Mouse (Mus musculus) MEL (cell line): ENCODE results near the gene Prpsap1. TPM values are rescaled to one million over a fixed set of nuclear protein-coding genes. Genes with fewer than 3 reads are reported as not detected.
"Not testable (repeated sequence)": the region's sequence is repeated elsewhere in the genome, so short reads cannot be mapped to it uniquely, and the experiment has no call there.

ENCODE experiments used
- DNase-seq: peaks from one replicate; pipeline ENCODE4 v3.0.0; 2011; ENCODE audit warnings: low read depth, low spot score
- H3K27ac ChIP-seq: 2 replicates; pipeline ENCODE4 v1.5.1; 2012; ENCODE audit warnings: low read depth, mild to moderate bottlenecking, control low read depth, low read length, moderate library complexity; ENCODE audit not compliant: control insufficient read depth
- H3K27me3 ChIP-seq, 2 experiments: fragments of 150-350 bp in 1 of 2; sonication (generic) in 1 of 2; 2 replicates each; pipeline ENCODE4 v1.6.1; 2012; ENCODE audit warnings: low read length in 2 of 2, mild to moderate bottlenecking in 2 of 2, improper control_type of control experiment in 1 of 2, moderate library complexity in 1 of 2; ENCODE audit not compliant: insufficient read depth in 2 of 2, control insufficient read depth in 1 of 2
- H3K36me3 ChIP-seq, 2 experiments: 2 replicates each; pipeline ENCODE4 v1.6.1; 2012 to 2014; ENCODE audit warnings: low read length in 2 of 2, improper control_type of control experiment in 1 of 2, inconsistent platforms in 1 of 2, mild to moderate bottlenecking in 1 of 2; ENCODE audit not compliant: insufficient read depth in 2 of 2, control insufficient read depth in 1 of 2
- H3K4me1 ChIP-seq, 2 experiments: fragments of 150-350 bp in 1 of 2; sonication (generic) in 1 of 2; 2 replicates each; pipeline ENCODE4 v1.6.1; 2012; ENCODE audit warnings: low read length in 2 of 2, improper control_type of control experiment in 1 of 2, mild to moderate bottlenecking in 1 of 2; ENCODE audit not compliant: insufficient read depth in 2 of 2, control insufficient read depth in 1 of 2
- H3K4me3 ChIP-seq, 2 experiments: fragments of 150-350 bp in 1 of 2; sonication (generic) in 1 of 2; 2 replicates each; pipeline ENCODE4 v1.5.1; 2012; ENCODE audit warnings: low read depth in 2 of 2, low read length in 2 of 2, mild to moderate bottlenecking in 2 of 2, moderate library complexity in 2 of 2, control low read depth in 1 of 2, improper control_type of control experiment in 1 of 2; ENCODE audit not compliant: control insufficient read depth in 1 of 2, insufficient read depth in 1 of 2
- H3K79me2 ChIP-seq: 2 replicates; pipeline ENCODE4 v1.6.1; 2012; ENCODE audit warnings: mild to moderate bottlenecking, low read length, moderate library complexity; ENCODE audit not compliant: control insufficient read depth, poor library complexity, insufficient read depth
- H3K9ac ChIP-seq: 2 replicates; pipeline ENCODE4 v1.6.1; 2012; ENCODE audit warnings: low read depth, mild to moderate bottlenecking, control low read depth, low read length, moderate library complexity; ENCODE audit not compliant: control insufficient read depth, poor library complexity, severe bottlenecking
- H3K9me3 ChIP-seq: fragments of 150-350 bp; sonication (generic); replicated peaks from 2 replicates; pipeline ENCODE4 v1.6.1; 2012; ENCODE audit warnings: mild to moderate bottlenecking, low read length, improper control_type of control experiment, moderate library complexity; ENCODE audit not compliant: insufficient read depth
- BHLHE40 ChIP-seq: IDR thresholded peaks from 2 replicates; pipeline ENCODE4 v1.6.1; 2012; ENCODE audit warnings: low read depth, mild to moderate bottlenecking, inconsistent platforms, low read length, improper control_type of control experiment, borderline replicate concordance
- CHD1 ChIP-seq: IDR thresholded peaks from 2 replicates; pipeline ENCODE4 v1.6.1; 2012; ENCODE audit warnings: low read depth, mild to moderate bottlenecking, inconsistent platforms, low read length, improper control_type of control experiment
- CHD2 ChIP-seq: IDR thresholded peaks from 2 replicates; pipeline ENCODE4 v1.6.1; 2011; ENCODE audit warnings: low read length, improper control_type of control experiment
- E2F4 ChIP-seq: IDR thresholded peaks from 2 replicates; pipeline ENCODE4 v1.6.1; 2011; ENCODE audit warnings: low read depth, low read length, improper control_type of control experiment, borderline replicate concordance
- ELF1 ChIP-seq: IDR thresholded peaks from 2 replicates; pipeline ENCODE4 v1.6.1; 2014; ENCODE audit warnings: low read depth, mild to moderate bottlenecking, inconsistent platforms, low read length, improper control_type of control experiment, moderate library complexity
- GATA1 ChIP-seq: IDR thresholded peaks from 2 replicates; pipeline ENCODE4 v1.6.1; 2011; ENCODE audit warnings: low read depth, low read length, improper control_type of control experiment
- MAFK ChIP-seq: IDR thresholded peaks from 2 replicates; pipeline ENCODE4 v1.6.1; 2011; ENCODE audit warnings: low read depth, mild to moderate bottlenecking, low read length, improper control_type of control experiment, borderline replicate concordance
- MAX ChIP-seq: IDR thresholded peaks from 2 replicates; pipeline ENCODE4 v1.6.1; 2011; ENCODE audit warnings: low read length, improper control_type of control experiment
- MYC ChIP-seq: IDR thresholded peaks from 2 replicates; pipeline ENCODE4 v1.6.1; 2011; ENCODE audit warnings: low read depth, mild to moderate bottlenecking, low read length, improper control_type of control experiment, moderate library complexity
- NELFE ChIP-seq: IDR thresholded peaks from 2 replicates; pipeline ENCODE4 v1.6.1; 2011; ENCODE audit warnings: low read depth, low read length, improper control_type of control experiment
- NRF1 ChIP-seq: IDR thresholded peaks from 2 replicates; pipeline ENCODE4 v1.6.1; 2014; ENCODE audit warnings: low read depth, mild to moderate bottlenecking, inconsistent platforms, low read length, improper control_type of control experiment, moderate library complexity; ENCODE audit not compliant: poor library complexity, insufficient read depth, severe bottlenecking
- POLR2AphosphoS2 ChIP-seq: IDR thresholded peaks from 2 replicates; pipeline ENCODE4 v1.6.1; 2011; ENCODE audit warnings: low read length, improper control_type of control experiment
- SIN3A ChIP-seq: IDR thresholded peaks from 2 replicates; pipeline ENCODE4 v1.6.1; 2012; ENCODE audit warnings: low read length, improper control_type of control experiment, inconsistent platforms
- SMC3 ChIP-seq: IDR thresholded peaks from 2 replicates; pipeline ENCODE4 v1.6.1; 2011; ENCODE audit warnings: low read depth, low read length, improper control_type of control experiment
- TAL1 ChIP-seq: IDR thresholded peaks from 2 replicates; pipeline ENCODE4 v1.6.1; 2012; ENCODE audit warnings: mild to moderate bottlenecking, inconsistent platforms, low read length, moderate library complexity, mixed read lengths
- TCF12 ChIP-seq: IDR thresholded peaks from 2 replicates; pipeline ENCODE4 v1.6.1; 2014; ENCODE audit warnings: low read depth, mild to moderate bottlenecking, inconsistent platforms, low read length, improper control_type of control experiment, moderate library complexity
- UBTF ChIP-seq: IDR thresholded peaks from 2 replicates; pipeline ENCODE4 v1.6.1; 2012; ENCODE audit warnings: low read depth, mild to moderate bottlenecking, inconsistent platforms, low read length, improper control_type of control experiment, moderate library complexity, borderline replicate concordance; ENCODE audit not compliant: insufficient read depth
- USF2 ChIP-seq, 2 experiments: IDR thresholded peaks; 2 replicates each; pipeline ENCODE4 v1.6.1; 2011 to 2012; ENCODE audit warnings: improper control_type of control experiment in 2 of 2, low read length in 2 of 2, borderline replicate concordance in 1 of 2, inconsistent platforms in 1 of 2, low read depth in 1 of 2, mild to moderate bottlenecking in 1 of 2; ENCODE audit not compliant: insufficient read depth in 1 of 2
- ZKSCAN1 ChIP-seq: IDR thresholded peaks from 2 replicates; pipeline ENCODE4 v1.6.1; 2012; ENCODE audit warnings: low read depth, mild to moderate bottlenecking, inconsistent platforms, low read length, improper control_type of control experiment, moderate library complexity
- ZNF384 ChIP-seq: IDR thresholded peaks from 2 replicates; pipeline ENCODE4 v1.6.1; 2012; ENCODE audit warnings: low read depth, mild to moderate bottlenecking, inconsistent platforms, low read length, improper control_type of control experiment
- polyA plus RNA-seq, 2 experiments: library from polyadenylated mRNA; stranded (reverse) in 1 of 2; unstranded in 1 of 2; fragments of >175 nt in 1 of 2; fragments of >200 nt in 1 of 2; gene quantifications; 2 replicates each; pipeline versions ENCODE4 v1.2.1 to v1.2.4; 2012; ENCODE audit warnings: low replicate concordance in 2 of 2, low read depth in 1 of 2; ENCODE audit not compliant: insufficient read length in 2 of 2, insufficient read depth in 1 of 2, missing spikeins in 1 of 2
- total RNA-seq: library from RNA; depleted of rRNA; stranded (reverse); fragments of 300-350 nt; gene quantifications from 2 replicates; pipeline ENCODE4 v1.2.3, GENCODE M21; 2012

Prpsap1 gene
- total and polyA plus RNA-seq, 3 experiments = 112 to 155 TPM; not detected in 1

DNA sequence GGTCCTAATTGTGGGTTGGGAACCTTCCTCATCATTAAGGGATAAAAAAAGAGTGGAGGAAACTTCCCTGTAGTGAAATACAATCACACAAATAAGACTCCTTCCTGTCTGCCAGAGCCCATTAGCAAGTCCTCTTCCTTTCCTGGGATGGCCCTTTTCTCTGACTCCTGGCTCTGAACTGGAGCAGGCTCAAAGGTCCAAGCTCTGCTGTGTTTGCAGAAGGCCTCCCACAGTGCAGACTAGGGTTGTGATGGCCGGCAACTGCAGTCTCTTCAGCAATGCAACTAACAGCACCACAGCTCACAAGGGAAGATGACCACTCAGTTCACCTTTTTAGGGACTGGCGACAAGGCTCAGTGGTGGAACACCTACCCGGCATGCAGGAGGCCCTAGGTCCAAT is 23.8 kb downstream of the Prpsap1 start:
- no peaks in the 10 kb centered on the region for H3K27me3 ChIP-seq
- H3K79me2 ChIP-seq = no peaks in the 10 kb centered on the region
- DNase-seq = no peak
- H3K27ac ChIP-seq = no peak overlapping the region
- H3K9ac ChIP-seq = no peak overlapping the region
- H3K36me3 ChIP-seq = peaks cover 0 to 8% of the 10 kb centered on the region in 2 experiments; a peak in 2 of 4 replicates
- no peaks in the 10 kb centered on the region for H3K4me1 ChIP-seq
- H3K4me3 ChIP-seq = no peak overlapping the region
- TF ChIP-seq GATA1 (no peak), CHD1 (no peak), TCF12 (no peak), CHD2 (no peak), NRF1 (no peak), MAFK (no peak), UBTF (no peak), ZNF384 (no peak), ELF1 (no peak), NELFE (no peak), MAX (no peak), TAL1 (no peak), BHLHE40 (no peak), MYC (no peak), POLR2AphosphoS2 (no peak), SIN3A (no peak), E2F4 (no peak), SMC3 (no peak), USF2 (IDR thresholded peaks at IDR 0.05; ENCODE audit: borderline replicate concordance in 1 of 2, insufficient read depth in 1 of 2, low read depth in 1 of 2, low read length in 2 of 2) (no peak), ZKSCAN1 (no peak)
- H3K9me3 ChIP-seq = no peaks in the 10 kb centered on the region

DNA sequence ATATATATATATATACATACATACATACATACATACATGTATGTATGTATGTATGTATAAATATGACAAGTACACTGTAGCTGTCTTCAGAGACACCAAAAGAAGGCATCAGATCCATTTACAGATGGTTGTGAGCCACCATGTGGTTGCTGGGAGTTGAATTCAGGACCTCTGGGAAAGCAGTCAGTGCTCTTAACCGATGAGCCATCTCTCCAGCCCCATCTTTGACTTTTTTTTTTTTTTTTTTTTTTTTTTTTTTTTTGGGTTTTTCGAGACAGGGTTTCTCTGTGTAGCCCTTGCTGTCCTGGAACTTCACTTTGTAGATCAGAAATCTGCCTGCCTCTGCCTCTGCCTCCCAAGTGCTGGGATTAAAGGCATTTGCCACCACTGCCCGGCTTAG is 25.7 kb downstream of the Prpsap1 start:
- peak; percentile 79 for TF ChIP-seq ZNF384

More for the DNA sequence above, 25.7 kb downstream of the Prpsap1 start:
- not testable (repeated sequence) for H3K36me3 ChIP-seq, H3K4me3 ChIP-seq, DNase-seq, H3K79me2 ChIP-seq, H3K9me3 ChIP-seq, H3K4me1 ChIP-seq, H3K27ac ChIP-seq, H3K9ac ChIP-seq, H3K27me3 ChIP-seq
